Mouse (Mus musculus) small intestine, adult 2 months (tissue): ENCODE results near the gene Thnsl2.

Source experiments
- CTCF ChIP-seq: fragments of 200-500 bp; IDR thresholded peaks from 2 replicates; pipeline ENCODE4 v1.5.1; 2012; ENCODE audit warnings: low read depth, mild to moderate bottlenecking, control low read depth, inconsistent platforms, low read length, moderate library complexity, mixed read lengths; ENCODE audit not compliant: insufficient replicate concordance, insufficient read length; ENCODE audit errors: extremely low read depth
- POLR2A ChIP-seq: fragments of 200-500 bp; IDR thresholded peaks from 2 replicates; pipeline ENCODE4 v1.6.1; 2012; ENCODE audit warnings: low read depth, mild to moderate bottlenecking, control low read depth, inconsistent platforms, low read length, moderate library complexity

GRCm38 (mm10) chr6:71096126-71096525 is 48.1 kb downstream of the Thnsl2 start:
- TF ChIP-seq CTCF (no peak), POLR2A (no peak)
